Mouse (Mus musculus): ENCODE data around the gene Plod3. TPM values are rescaled to one million over a fixed set of nuclear protein-coding genes. Genes with fewer than 3 reads are reported as not detected.

Plod3 gene
- polyA plus RNA-seq, 1 experiment from 2014 or later = 28.1 TPM

DNA sequence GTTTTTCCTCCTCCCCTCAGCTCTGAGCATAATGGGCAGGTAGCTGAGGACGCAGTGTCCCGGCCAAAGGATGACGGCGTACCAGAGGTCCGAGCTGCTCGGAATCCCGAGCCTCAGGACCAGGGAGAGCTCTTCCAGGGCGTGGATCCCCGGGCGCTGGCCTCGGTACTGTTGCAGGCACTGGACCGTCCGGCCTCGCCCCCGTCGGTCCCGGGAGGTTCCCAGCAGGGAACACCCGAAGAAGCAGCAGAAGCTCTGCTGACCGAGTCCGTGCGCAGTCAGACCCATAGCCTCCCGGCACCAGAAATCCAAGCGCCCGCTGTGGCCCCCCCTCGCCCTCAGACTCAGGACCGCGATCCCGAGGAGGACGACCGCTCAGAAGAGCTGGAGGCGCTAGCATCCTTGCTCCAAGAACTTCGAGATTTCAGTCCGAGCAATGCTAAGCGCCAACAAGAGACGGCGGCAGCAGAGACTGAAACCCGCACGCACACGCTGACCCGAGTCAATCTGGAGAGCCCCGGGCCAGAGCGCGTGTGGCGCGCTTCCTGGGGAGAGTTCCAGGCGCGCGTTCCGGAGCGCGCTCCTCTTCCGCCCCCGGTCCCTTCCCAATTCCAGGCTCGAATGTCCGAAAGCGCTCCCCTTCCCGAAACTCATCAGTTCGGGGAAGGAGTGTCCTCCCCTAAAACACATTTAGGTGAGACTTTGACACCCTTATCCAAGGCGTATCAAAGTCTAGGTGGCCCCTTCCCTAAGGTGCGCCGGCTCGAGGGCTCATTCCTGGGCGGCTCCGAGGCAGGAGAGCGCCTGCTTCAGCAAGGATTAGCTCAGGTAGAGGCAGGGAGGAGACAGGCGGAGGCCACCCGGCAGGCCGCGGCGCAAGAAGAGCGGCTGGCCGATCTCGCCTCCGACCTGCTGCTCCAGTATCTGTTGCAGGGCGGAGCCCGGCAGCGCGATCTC is 44.5 kb downstream of the Plod3 start:
- Histone ChIP-seq H3K9me3 (ENCODE audit: control insufficient read depth, low read length) (no peaks in the 10 kb centered on the region), H3K27me3 (ENCODE audit: control insufficient read depth, insufficient read depth, low read length) (peaks cover 44% of the 10 kb centered on the region), H3K36me3 (ENCODE audit: control insufficient read depth, insufficient read depth, low read length) (peaks cover 15% of the 10 kb centered on the region), H3K4me3 (replicated peaks; ENCODE audit: low read depth, low read length) (peak overlapping the region; percentile 52), H3K9ac (replicated peaks; ENCODE audit: low read length) (peak overlapping the region; percentile 60), H3K4me2 (ENCODE audit: low read length) (peak overlapping the region; percentile 100), H3K27ac (replicated peaks; ENCODE audit: low read depth, low read length) (no peak overlapping the region), H3K4me1 (ENCODE audit: control insufficient read depth, insufficient read depth, low read length) (peaks cover 20% of the 10 kb centered on the region)
- DNase-seq = peak; percentile 50
- no peak for ATAC-seq (ENCODE audit: low FRiP score, low TSS enrichment)
- WGBS = 1% methylated on average over 78 of the region's 78 CpGs

DNA sequence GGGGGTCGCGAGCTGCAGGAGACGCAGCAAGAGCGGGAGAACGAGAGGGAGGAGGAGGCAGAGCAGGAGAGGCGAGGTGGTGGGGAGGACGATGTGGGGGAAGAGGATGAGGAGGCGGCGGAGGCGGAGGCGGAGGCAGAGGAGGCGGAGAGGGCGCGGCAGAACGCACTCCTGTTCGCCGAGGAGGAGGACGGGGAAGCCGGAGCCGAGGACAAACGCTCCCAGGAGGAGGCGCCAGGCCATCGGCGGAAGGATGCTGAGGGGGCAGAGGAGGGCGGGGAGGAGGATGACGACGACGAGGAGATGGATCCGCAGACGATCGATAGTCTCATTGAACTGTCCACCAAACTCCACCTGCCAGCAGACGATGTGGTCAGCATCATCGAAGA is 45.2 kb downstream of the Plod3 start:
- H3K36me3 ChIP-seq (ENCODE audit: control insufficient read depth, insufficient read depth, low read length) = peaks cover 21% of the 10 kb centered on the region
- peaks cover 38% of the 10 kb centered on the region for H3K27me3 ChIP-seq (ENCODE audit: control insufficient read depth, insufficient read depth, low read length)
- H3K27ac ChIP-seq (replicated peaks; ENCODE audit: low read depth, low read length) = peak overlapping the region; percentile 32; the same call in 1 of the 2 replicates
- H3K4me2 ChIP-seq (ENCODE audit: low read length) = peak overlapping the region; percentile 100
- peak; percentile 63 for DNase-seq
- H3K9ac ChIP-seq (replicated peaks; ENCODE audit: low read length) = peak overlapping the region; percentile 60
- peaks cover 20% of the 10 kb centered on the region for H3K4me1 ChIP-seq (ENCODE audit: control insufficient read depth, insufficient read depth, low read length)
- ATAC-seq (ENCODE audit: low FRiP score, low TSS enrichment) = no peak
- H3K4me3 ChIP-seq (replicated peaks; ENCODE audit: low read depth, low read length) = peak overlapping the region; percentile 52
- no peaks in the 10 kb centered on the region for H3K9me3 ChIP-seq (ENCODE audit: control insufficient read depth, low read length)
- WGBS = 0% methylated on average over 33 of the region's 33 CpGs

DNA sequence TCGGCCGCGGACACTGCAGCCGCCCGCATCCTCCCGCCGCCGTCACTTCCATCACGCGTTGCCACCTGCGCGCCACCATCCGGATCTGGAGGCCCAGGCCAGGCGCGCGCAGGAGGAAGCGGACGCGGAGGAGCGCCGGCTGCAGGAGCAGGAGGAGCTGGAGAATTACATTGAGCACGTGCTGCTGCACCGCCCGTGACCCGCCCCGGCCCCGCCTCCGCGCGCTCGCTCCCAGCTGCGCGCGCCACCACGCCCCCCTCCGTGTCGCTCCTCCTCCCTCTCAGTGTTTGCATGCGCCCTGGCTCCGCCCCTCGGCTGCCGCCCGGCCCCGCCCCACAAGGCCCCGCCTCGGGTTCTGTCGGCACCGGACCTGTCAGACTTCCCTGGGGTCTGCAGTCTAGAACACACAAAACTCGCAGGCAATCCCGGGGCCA is 45.8 kb downstream of the Plod3 start:
- WGBS = under 1% methylated on average over 48 of the region's 49 CpGs
- Histone ChIP-seq H3K27me3 (ENCODE audit: control insufficient read depth, insufficient read depth, low read length) (peaks cover 33% of the 10 kb centered on the region), H3K27ac (replicated peaks; ENCODE audit: low read depth, low read length) (peak overlapping the region; percentile 32; the same call in 1 of the 2 replicates)

DNA sequence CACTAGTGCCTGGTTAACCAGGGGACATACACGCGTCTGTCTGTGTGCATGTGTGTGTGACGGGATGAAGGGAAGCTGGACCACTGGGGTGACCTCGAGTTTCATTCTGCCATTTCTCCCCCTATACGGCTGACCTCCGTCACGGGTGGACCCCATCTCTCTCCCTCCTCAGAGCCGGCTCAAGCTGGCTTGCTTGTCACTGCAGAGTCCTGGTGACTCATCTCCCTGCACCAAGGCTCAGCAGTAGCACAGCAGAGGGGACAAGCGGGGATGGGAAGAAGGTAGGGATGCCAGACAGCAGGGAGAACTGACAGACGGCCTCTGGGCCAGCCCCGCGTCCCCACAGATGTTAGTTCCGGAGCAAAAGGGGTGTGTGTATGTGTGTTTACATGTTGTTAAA is 49.4 kb downstream of the Plod3 start:
- Histone ChIP-seq H3K4me1 (ENCODE audit: control insufficient read depth, insufficient read depth, low read length) (peaks cover 10% of the 10 kb centered on the region), H3K9me3 (ENCODE audit: control insufficient read depth, low read length) (no peaks in the 10 kb centered on the region), H3K4me2 (ENCODE audit: low read length) (no peak overlapping the region), H3K9ac (replicated peaks; ENCODE audit: low read length) (no peak overlapping the region), H3K27ac (replicated peaks; ENCODE audit: low read depth, low read length) (no peak overlapping the region), H3K27me3 (ENCODE audit: control insufficient read depth, insufficient read depth, low read length) (peaks cover 6% of the 10 kb centered on the region), H3K4me3 (replicated peaks; ENCODE audit: low read depth, low read length) (no peak overlapping the region), H3K36me3 (ENCODE audit: control insufficient read depth, insufficient read depth, low read length) (peaks cover 56% of the 10 kb centered on the region)
- DNase-seq (no peak), ATAC-seq (ENCODE audit: low FRiP score, low TSS enrichment) (no peak)
- 90% methylated on average over 13 of the region's 13 CpGs for WGBS

More for the DNA sequence above, 45.8 kb downstream of the Plod3 start:
- Histone ChIP-seq H3K9me3 (ENCODE audit: control insufficient read depth, low read length) (no peaks in the 10 kb centered on the region), H3K9ac (replicated peaks; ENCODE audit: low read length) (peak overlapping the region; percentile 60), H3K36me3 (ENCODE audit: control insufficient read depth, insufficient read depth, low read length) (peaks cover 28% of the 10 kb centered on the region), H3K4me2 (ENCODE audit: low read length) (peak overlapping the region; percentile 100), H3K4me3 (replicated peaks; ENCODE audit: low read depth, low read length) (peak overlapping the region; percentile 52), H3K4me1 (ENCODE audit: control insufficient read depth, insufficient read depth, low read length) (peaks cover 20% of the 10 kb centered on the region)
- peak; percentile 88 for DNase-seq
- ATAC-seq (ENCODE audit: low FRiP score, low TSS enrichment) = peak; percentile 67

DNA sequence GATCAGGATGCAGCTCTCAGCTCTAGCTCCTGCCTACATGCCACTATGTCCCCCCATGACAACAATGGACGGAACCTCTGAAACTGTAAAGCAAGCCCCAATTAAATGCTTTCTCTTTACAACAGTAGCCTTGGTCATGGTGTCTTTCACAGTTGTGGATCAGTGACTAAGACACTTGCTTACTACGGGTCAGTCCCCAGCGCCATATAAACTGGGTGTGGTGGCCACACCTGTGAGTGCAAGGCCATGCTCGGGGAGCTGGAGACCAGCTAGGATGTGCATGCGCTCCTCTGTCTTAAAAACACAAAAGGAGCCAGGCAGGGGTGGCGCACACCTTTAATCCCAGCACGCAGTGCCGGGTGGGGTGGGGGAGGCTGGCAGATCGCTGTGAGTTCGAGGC is 52.6 kb downstream of the Plod3 start:
- Histone ChIP-seq H3K36me3 (ENCODE audit: control insufficient read depth, insufficient read depth, low read length) (peaks cover 70% of the 10 kb centered on the region), H3K4me3 (replicated peaks; ENCODE audit: low read depth, low read length) (no peak overlapping the region), H3K4me1 (ENCODE audit: control insufficient read depth, insufficient read depth, low read length) (no peaks in the 10 kb centered on the region), H3K27ac (replicated peaks; ENCODE audit: low read depth, low read length) (no peak overlapping the region), H3K4me2 (ENCODE audit: low read length) (no peak overlapping the region), H3K27me3 (ENCODE audit: control insufficient read depth, insufficient read depth, low read length) (no peaks in the 10 kb centered on the region), H3K9me3 (ENCODE audit: control insufficient read depth, low read length) (no peaks in the 10 kb centered on the region), H3K9ac (replicated peaks; ENCODE audit: low read length) (no peak overlapping the region)
- no peak for ATAC-seq (ENCODE audit: low FRiP score, low TSS enrichment)
- DNase-seq = no peak
- 94% methylated on average over 10 of the region's 10 CpGs for WGBS

DNA sequence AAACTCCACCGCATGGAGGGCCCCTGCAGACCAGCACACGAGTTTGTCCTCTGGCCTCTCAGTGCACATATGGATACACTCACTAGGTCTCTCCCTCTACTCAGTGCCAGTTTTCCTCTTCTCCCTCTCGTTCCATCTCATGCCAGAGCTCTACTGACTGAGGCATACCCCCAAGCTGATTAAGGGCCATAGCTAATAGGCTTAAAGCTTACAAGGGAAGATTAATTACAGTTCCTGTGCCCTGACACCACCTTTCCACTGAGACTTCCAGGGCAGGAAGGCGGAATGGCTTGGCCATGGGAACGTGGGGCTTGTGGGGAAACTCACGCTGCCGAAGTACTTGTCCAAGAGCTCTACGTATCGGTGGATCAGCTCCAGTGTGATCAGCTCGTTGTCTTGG is 54.6 kb downstream of the Plod3 start:
- Histone ChIP-seq H3K27ac (replicated peaks; ENCODE audit: low read depth, low read length) (no peak overlapping the region), H3K4me1 (ENCODE audit: control insufficient read depth, insufficient read depth, low read length) (peaks cover 10% of the 10 kb centered on the region), H3K36me3 (ENCODE audit: control insufficient read depth, insufficient read depth, low read length) (peaks cover 55% of the 10 kb centered on the region), H3K9me3 (ENCODE audit: control insufficient read depth, low read length) (no peaks in the 10 kb centered on the region), H3K4me2 (ENCODE audit: low read length) (no peak overlapping the region), H3K27me3 (ENCODE audit: control insufficient read depth, insufficient read depth, low read length) (no peaks in the 10 kb centered on the region), H3K9ac (replicated peaks; ENCODE audit: low read length) (no peak overlapping the region), H3K4me3 (replicated peaks; ENCODE audit: low read depth, low read length) (no peak overlapping the region)
- 84% methylated on average over 10 of the region's 10 CpGs for WGBS
- DNase-seq (no peak), ATAC-seq (ENCODE audit: low FRiP score, low TSS enrichment) (no peak)

DNA sequence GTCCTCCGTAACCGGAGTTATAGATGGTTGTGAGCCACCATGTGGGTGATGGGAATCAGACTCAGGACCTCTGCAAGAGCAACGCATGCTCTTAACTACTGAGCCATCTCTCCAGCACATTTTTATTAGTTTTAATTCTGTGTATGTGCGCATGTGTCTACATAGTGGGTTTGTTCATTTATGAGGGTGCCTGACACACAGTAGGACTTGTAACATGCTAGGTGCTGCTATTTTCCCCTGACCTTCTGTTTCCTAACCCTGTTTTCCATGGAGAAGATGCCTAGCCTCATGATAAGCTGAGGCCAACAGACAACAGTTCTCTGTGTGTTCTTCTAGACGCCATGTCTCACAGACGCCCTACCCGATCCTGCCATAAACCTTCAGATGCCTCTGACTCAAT is 57.2 kb downstream of the Plod3 start:
- no peak for ATAC-seq (ENCODE audit: low FRiP score, low TSS enrichment)
- Histone ChIP-seq H3K36me3 (ENCODE audit: control insufficient read depth, insufficient read depth, low read length) (peaks cover 29% of the 10 kb centered on the region), H3K4me3 (replicated peaks; ENCODE audit: low read depth, low read length) (no peak overlapping the region), H3K9ac (replicated peaks; ENCODE audit: low read length) (no peak overlapping the region), H3K27ac (replicated peaks; ENCODE audit: low read depth, low read length) (no peak overlapping the region), H3K4me2 (ENCODE audit: low read length) (no peak overlapping the region), H3K9me3 (ENCODE audit: control insufficient read depth, low read length) (no peaks in the 10 kb centered on the region), H3K27me3 (ENCODE audit: control insufficient read depth, insufficient read depth, low read length) (no peaks in the 10 kb centered on the region), H3K4me1 (ENCODE audit: control insufficient read depth, insufficient read depth, low read length) (peaks cover 17% of the 10 kb centered on the region)
- DNase-seq = no peak
- 96% methylated on average over 7 of the region's 7 CpGs for WGBS

DNA sequence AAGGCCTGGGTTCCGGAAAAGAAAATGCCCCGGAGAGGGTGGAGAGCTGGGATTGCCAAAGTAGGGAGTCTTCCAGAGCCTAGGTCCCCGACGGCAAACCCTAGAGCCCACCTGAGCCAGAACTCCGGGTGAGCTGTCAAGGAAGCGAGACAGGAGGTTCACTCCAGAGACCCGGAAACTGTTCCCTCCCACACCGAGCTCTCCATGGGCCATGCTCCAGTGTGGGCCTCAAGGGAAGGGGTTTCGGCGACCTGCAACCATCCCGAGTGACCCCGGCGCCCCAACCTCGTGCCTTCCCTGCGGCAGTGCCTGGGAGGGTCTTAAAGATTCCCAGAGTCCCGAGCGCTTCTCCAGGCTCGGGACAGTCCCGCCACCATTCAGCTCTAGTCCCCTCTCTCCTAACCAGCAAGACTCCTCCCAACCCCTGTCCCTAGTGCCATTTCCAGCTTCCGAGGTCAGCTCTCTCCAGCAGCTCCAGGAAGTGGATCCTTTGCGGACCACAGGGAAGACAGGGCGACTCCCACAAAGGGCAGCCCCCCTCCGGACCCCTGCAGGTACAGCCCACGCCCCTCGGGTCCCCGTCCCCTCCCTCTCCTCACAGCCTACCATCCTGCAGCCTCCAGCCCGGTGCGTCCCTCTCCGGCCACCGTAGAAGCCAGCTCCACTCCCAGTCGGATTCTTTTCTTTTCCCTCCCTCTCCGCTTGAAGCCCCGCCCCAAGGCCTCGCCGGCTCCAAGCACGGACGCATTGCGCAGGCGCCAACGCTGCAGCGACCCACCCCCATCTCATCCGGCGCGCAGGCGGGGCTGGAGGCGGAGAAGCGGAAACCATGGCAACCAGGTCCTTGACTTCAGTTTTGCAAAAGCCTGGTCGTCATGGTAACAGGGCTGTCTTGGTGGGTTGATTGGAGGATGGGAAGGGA is 58.8 kb downstream of the Plod3 start, which contains the start of gene Ap1s1:
Ap1s1 (minus strand) TSS at position 734 of the 922 bp plus-strand sequence.
- Histone ChIP-seq H3K27ac (replicated peaks; ENCODE audit: low read depth, low read length) (peak within 1 kb of the TSS; percentile 85), H3K4me1 (ENCODE audit: control insufficient read depth, insufficient read depth, low read length) (peaks cover 17% of the 10 kb centered on the region), H3K4me2 (ENCODE audit: low read length) (peak within 1 kb of the TSS; percentile 86), H3K4me3 (replicated peaks; ENCODE audit: low read depth, low read length) (peak within 1 kb of the TSS; percentile 69), H3K27me3 (ENCODE audit: control insufficient read depth, insufficient read depth, low read length) (no peaks in the 10 kb centered on the region), H3K36me3 (ENCODE audit: control insufficient read depth, insufficient read depth, low read length) (peaks cover 15% of the 10 kb centered on the region), H3K9ac (replicated peaks; ENCODE audit: low read length) (peak within 1 kb of the TSS; percentile 77), H3K9me3 (ENCODE audit: control insufficient read depth, low read length) (no peaks in the 10 kb centered on the region)
- WGBS = 1% methylated on average over 48 of the region's 48 CpGs
- DNase-seq (peak; percentile 100), ATAC-seq (ENCODE audit: low FRiP score, low TSS enrichment) (peak; percentile 93)
